Mouse (Mus musculus): ENCODE measurements around the gene Sc5d. TPM values are rescaled to one million over a fixed set of nuclear protein-coding genes. Genes with fewer than 3 reads are reported as not detected.

Gene Sc5d
- 42.6 and 60.6 TPM in 2 replicates for total RNA-seq (2021)
- long read RNA-seq, experiment 1, full-length matches to known transcripts, result 79 of 90 reads
- long read RNA-seq, experiment 1, partial matches to known transcripts, result 6 of 90 reads
- long read RNA-seq, experiment 1, other reads (novel, unspliced or antisense), result 5 of 90 reads
- long read RNA-seq, experiment 2, full-length matches to known transcripts, result 54 of 68 reads
- long read RNA-seq, experiment 2, partial matches to known transcripts, result 8 of 68 reads
- long read RNA-seq, experiment 2, other reads (novel, unspliced or antisense), result 6 of 68 reads

DNA sequence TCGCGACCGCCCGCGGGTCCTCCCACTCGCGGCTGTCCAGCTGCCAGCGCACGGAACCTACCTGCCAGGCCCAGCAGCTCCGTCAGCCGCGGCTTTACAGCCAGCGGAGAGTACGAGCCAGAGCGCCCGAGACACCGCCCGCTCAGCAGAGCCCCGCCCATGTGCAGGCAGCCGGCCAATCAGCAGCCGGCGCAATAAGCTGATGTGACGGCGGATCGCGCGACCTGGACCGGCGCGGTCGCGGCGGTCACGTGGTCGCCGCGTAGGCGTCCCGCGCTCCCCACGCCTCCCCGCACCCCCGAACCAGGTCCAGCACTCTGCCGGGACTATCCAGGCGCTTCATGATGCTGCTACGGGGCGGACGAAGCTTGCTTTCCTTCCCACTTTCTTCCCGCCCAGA, at the start of gene Sc5d:
Gene Sc5d (minus strand): TSS at position 112 of the 400 bp plus-strand sequence.
- DNase-seq, result peak; percentile 96

DNA sequence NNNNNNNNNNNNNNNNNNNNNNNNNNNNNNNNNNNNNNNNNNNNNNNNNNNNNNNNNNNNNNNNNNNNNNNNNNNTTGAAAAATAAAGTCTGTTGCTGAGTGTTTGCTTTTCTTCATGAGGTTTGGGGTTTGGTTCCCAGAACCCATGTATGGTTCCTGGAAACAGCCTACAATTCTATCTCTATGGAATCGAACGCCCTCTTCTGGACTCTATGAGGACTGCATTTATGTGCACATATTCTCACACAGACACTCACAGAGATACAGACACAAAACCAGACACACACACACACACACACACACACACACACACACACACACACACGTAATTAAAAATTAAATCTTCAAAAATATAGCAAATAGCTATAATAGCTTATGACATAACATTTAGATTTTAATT, 47.3 kb upstream of the Sc5d start:
- DNase-seq, result no peak

DNA sequence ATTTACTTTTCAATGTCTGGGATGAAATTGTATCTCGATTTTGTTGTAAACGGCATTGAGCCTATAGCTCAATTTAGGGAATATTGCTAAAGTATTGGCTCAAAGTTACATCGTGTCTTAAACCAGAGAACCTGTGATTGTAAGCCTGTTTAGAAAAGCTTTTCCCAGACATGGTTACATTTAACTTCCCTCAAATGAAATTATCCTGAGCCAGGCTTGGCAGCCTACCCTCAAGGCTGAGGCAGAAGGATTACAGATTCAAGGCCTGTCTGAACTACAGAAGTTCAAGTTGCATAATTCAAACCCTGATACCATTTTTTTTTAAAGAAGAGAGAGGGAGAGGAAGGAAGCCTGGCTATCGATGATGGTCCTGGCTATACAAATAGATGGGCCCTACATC, 39.8 kb upstream of the Sc5d start:
- peak; percentile 61 for DNase-seq

DNA sequence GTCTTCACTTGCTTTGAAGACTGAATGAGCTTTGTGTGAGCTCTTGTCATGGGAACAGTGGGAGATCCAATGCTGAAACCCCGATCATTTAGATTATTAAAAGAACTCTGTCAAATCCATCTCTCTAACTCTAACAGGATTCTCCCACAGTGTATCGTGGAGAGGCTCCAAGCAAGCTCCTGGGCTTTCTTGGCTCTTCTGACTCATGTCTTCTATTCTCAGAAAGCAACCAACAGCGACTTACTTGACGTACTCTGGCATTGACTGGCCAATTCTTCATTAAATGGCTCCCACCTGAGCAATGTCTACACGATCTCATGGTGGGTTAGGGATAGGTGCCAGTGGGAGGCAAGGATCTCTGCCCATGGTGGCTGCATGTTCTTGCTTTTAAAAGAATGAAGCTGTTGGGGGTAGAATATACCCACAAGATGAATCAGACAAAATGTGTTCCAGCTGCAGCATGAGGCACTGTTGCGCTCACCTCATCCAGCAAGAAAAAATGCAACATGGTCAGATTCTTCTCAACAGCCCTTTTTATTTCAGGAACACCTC, 37.1 kb upstream of the Sc5d start:
- DNase-seq, result no peak

DNA sequence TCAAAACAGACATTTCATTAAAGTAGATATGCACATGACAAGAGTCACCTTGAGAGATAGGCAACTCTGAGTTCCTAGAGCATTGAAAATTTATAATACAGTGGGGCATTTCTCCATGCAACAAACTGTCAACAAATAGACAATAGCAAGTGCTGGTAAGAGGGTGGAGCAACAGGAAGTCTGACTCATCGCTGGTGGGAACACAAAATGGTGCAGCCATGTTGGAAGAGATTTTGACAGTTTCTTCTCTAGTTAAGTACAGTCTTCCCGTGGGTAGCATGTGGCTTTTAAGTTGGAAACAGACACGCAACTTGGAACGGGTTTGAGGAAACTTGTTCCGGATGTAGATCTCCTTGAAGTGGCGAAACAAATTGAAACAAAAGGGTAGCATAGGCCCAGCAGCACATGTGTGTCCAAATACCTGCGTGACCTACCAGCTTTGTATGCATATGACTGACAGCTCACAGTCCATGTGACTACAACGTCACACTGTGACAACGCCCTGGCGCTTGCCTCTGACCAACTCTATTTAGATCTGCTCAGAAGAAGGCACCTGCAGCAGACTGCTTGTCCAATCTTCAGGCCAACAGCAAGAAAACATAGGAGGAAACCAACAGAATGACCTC, 32.4 kb upstream of the Sc5d start:
- DNase-seq, result no peak

DNA sequence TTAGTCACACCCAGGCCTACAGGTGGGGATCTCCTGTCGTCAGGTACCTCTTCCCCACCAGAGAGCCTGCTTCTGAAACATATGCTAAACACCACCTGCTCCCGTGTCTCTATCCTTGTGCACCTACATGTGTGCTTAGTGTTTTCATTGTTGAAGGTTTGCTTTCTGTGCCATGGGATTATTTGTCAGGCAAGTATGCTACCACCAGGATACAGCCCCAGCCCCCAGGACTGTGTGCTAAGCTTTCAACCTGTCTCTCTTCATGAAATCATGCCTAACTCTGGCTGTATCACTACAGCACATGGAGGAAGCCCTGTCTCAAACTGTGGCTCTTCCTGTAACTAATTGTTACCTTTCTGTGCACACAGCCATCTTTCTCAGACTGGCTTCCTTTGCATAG, 30.1 kb upstream of the Sc5d start:
- no peak for DNase-seq

DNA sequence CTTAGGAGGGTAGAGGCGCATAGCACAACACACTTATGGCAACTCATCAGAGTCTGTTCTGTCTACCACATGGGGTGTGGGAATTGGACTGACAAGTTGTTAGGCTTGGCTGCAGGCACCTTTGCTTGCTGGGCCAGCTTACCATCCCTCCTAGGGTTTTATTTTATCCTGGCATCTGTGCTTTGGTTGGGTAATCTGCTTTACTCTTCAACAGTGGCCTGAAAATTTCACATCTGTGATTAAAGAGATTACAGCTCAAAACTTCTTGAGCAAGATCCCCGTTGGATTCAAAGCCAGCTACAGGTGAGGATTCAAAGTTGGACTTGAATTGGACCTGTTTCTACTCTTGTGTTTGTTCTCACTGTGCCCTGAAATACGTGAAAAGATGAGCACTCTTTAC, 29.5 kb upstream of the Sc5d start:
- no peak for DNase-seq

DNA sequence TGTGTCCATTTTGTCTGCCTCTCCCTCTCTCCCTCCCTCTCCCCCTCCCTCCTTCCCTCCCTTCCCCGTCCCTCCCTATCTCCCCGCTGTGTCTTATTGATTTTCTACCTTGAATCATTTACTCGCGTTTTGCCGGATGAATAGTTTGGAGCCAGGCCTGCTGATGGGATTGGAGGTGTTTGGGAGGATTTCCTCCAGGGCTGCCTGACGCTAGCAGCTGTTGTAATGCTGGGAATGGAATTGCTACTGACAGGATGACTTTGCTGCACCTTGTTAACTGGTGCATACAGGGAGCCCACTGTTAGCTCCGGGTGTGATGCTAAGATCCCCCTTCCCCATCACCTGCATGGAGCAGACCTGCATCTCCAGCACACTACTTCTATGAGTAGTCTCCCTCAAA, 29.0 kb upstream of the Sc5d start:
- no peak for DNase-seq

DNA sequence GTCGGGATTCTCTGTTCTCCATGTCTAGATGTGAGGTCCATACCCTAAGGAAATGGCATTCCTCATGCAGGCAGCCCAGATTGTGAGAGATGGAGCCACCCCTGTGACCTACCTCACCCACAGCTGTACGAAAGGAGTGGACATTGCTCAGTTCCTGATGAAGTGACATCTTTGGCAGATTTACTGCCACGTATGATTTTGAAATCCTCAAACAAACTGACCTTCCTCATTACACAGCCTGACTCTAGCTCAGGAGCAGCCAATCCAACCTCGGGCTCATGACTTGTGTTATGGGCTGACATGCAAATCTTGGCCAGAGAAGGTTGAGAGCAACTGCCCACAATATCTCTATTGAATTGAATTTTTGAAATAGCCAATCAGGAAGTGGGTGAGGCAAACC, 15.6 kb upstream of the Sc5d start:
- no peak for DNase-seq

DNA sequence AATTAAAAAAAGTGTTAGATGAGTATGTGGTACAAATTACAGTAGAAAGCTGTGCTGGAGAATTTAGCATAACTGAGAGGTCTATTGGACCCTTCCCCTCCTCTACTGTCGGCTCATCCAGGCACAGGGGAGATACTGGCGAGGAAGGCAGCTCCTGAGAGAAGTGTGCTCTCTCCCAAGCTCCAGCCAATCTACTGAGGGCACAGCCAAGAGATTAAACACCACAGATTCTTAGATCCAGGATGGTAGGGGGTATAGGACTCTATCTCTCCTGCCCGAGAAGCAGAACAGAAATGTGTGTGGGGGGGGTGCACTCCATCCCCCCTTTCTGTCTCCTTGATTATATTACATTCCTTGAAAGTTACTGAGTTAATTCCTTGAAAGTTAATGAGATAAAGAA, 14.0 kb upstream of the Sc5d start:
- no peak for DNase-seq

DNA sequence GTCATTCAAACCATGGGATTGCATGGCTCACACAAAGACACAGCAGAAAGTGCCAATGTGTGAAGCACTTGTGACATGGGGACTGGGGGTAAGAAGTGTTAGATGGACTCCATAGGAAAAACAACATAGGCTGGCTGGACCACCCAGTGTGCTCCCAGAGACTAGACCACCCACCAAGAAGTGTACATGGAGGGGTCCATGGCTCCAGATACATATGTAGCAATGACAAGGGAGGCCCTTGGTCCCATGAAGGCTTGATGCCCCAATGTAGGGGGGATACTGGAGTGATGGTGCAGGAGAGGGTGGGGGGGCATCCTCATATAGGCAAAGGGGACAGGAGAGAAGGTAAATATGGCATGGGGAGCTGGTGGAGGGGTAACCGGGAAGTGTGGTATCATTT, 13.6 kb upstream of the Sc5d start:
- no peak for DNase-seq

DNA sequence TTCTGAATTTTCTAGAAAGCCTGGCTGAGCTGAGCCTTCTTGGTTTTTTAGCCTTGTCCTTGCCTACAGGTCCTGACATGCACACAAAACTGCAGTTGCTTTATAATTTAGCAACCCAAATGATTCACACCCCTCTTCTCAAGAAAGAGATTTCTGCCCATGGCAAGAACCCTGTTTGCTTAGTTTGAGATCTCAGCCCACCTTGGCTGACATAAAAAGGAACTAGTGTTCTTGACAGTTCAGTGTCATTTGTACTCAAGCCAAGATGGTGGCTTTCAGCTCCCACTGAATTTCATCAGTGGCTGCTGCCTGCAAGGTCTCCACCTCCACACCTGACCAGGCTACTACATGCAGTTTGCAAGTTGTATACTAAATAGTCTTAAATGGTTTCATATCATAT, 13.1 kb upstream of the Sc5d start:
- no peak for DNase-seq

DNA sequence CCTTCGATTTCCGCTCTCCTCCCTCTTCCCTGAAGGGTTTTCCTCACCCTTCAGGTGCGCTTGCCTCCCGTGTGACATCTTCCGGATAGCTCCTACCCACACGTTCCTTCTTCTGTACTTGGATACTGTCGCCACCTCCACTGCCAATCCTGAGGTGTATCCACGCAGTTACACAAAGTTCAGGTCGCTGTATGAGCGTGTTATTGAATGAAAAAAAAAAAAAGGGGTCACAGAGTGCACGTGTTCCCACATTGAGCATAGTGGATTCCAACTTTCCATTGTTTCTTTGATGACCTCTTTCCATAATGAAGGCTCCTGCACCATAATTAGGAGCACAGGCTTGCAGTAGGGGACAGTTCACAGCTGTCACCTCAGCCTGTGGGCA, 11.7 kb upstream of the Sc5d start:
- DNase-seq, result no peak

DNA sequence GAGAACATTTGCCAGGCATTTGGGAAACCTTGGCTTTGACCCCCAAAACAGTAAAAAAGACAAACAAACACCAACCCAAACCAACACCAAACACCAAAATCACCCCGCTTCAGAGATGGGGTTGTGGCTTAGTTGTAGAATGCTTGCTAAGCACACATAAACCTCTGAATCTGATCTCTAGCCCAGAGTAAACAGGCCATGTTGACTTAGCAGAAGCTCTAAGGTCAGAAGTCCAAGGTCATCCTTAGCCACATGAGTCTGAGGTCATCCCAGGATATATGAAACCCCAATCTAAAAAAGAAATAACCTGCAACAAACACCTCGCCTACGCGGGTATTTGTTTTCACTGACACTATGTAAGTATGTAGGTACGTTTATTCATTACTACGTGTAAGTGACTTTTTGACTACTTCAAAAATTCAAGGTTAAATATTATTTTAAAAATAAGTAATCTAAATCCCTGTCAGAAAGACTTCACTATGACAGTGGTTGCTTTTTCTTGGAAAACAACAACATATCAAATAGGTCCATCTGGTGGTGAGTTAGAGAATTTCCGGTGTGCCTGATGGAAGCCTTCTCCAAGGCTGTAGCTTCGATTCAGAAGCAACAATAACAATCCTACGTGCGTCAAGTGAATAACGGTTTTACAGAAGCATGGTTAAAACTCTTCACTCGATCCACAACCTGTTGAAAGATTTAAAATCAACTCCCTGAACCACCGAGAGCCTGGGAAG, 11.1 kb upstream of the Sc5d start:
- DNase-seq, result peak; percentile 38

DNA sequence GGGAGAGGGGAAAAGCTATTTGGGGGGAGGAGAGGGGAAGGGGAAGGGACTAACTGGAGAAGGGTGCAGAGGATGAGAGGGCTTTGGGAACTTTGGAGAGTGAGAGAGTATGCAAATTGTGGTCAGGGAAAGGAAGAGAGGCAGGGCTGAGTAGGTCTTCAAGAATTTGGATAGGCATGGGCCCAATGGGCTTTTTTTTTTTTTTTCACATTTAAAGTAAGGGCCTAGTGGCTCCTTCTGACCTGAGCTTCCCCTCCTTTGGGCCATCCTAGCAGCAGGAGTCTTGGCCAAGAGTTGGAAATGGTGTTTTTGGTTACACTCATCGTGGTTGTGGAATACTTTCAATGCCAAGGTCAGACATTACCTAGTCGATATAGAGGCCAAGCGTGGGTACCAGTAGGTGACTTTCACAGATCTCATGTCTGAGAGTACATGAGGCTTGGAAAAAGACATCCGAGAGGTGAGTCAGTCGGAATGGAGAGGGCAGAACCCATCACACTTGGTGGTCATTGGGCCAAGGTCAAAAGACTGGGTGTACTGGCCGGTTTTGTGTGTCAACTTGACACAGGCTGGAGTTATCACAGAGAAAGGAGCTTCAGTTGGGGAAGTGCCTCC, 9.7 kb upstream of the Sc5d start:
- DNase-seq, result no peak

DNA sequence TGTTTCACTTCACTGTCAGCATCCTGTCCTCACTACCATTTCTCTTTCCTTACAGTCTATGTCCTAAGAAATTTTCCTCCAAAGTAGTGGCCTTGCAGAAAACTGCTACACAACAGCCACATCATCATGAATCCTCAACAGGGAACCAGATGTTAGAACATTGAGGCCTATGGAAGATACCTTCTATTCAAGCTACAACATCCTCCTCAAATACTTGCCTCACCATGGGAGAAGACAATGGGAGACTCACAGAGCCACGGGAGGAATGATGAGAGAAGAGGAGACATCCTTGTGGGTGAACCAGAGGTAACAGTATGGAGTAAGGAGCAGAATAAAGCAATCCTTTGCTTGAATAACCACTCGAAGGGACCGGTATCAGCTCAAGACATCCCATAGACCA, 9.1 kb upstream of the Sc5d start:
- DNase-seq, result no peak

DNA sequence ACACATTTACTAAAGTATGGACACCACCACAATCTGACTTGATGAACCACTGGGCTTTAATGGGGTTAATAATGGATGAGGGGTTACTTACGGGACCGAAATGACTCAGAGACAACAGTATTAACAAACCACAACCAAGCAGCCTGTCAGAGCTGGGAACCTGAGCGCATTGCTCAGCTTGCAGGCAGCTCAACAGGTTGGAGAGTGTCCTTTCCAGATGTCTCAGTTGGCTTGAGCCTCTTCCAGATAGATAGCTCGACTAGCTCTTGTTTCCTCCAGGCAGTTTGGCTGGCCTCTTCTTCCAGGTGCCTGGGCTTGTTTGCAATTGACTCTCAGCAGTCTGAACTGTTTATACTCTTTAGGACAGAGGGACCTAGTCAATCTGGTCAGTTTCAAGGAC, 8.6 kb upstream of the Sc5d start:
- DNase-seq, result no peak

DNA sequence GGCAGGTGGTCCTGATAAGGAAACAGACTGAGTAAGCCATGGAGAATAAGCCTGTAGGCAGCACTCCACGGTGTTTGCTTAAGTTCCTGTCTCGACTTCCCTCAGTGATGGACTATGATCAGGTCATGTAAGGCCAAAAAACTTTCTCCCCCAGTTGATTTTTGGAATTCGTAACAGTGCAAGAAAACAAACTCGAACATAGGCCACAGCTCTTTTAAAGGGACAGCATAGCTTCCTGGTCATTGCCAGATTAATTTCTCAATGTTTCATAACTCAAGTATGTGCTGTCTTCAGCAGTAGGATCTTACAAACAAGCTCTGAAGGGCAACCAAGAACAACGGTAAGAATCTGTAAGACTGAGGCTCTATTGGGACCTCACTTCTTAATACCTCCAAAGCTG, 7.4 kb upstream of the Sc5d start:
- DNase-seq, result no peak

DNA sequence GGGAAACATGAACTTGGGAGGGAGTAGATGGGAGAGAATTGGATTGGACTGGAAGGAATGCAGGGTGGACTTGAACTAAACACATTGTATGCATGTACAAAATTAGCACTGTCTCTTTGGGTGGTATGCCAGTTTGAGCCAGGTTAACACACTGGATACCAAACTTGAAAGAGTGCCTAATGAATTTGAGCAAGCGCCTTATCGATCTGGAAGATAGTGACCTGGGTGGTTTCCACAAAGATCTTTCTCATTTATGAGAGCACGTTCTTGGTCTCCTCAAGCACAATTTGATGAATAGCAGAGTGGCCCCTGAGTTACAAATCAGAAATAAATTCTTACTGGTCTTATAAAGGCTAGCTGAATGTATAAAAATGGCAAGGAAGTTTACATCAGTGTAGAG, 6.6 kb upstream of the Sc5d start:
- DNase-seq, result no peak

DNA sequence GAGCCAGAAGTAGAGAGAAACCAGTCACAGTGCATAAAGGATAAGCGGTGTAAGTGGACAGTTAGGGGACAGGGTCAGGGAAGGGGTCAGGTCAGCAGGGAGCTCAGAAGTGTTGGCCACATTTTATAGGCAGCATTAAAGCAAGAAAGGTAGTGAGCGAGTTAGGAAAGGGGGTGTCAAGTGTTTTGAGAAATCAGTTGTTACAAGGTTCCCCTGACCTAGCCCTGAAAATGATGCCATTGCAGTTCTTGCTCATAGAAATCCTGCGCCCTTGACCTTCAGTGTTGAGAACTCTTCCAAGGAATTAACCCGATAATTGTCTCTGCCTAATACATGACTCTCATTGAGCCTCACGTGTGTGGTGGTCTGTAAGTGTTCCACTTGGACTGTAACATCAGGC, 6.0 kb upstream of the Sc5d start:
- peak; percentile 67 for DNase-seq

DNA sequence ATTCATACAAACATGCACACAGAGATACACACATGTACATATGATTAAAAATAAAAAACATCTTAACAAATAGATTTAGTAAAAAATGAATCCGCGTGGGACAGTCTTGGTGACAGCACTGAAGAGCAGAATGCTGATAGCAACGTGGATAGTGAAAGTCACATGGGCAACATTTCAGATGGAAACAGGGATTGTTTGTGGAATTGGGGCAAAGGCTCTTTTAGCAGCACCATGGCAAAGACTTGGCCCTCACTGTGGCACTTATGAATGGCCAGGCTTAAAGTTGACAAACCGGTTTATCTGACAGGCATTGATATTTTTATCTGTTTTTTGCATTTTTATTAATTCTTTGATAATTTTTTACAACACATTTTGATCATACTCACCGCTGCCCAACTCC, 4.3 kb upstream of the Sc5d start:
- no peak for DNase-seq

DNA sequence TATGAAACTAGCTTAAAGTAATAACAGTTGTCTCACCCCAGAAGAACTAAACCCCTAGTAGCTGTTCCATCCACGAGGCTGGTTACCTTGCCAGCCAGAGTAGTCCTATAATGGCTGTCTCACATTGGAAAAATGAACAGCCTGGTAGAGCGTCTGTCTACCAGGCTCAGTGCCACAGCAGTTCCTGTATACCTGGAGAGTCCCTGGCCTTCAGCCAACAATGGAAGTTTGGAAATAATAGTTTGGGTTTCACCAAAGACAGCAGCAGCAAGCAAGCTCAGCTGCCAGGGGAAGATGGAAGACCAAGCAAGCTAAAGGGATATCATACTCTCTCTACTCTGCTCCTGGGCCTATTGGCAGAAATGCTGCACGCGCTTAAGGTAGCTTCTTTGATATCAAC, 1.3 kb upstream of the Sc5d start:
- DNase-seq, result no peak

DNA sequence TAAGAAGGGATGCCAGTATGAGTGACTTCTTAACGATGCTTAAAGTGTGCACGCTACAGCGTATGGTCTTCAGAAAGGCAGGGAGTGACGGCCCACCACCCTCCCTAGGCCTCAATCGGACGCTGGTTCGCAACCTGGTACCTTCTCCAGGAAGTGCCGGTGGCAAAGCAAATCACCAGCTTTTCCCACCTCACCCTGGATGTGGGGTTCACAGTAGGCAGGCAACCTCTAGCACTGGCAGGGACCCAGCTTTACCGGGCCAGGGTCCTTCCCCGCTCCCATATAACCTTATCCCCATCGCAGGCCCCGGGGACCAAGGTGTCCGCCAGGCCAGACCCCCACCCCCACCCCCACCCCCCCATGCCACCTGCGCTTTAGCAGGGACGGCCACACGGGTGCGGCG, 346 bp downstream of the Sc5d start:
- peak; percentile 46 for DNase-seq
